Mouse (Mus musculus) neural tube, embryonic 14.5 days (tissue): ENCODE data around the gene Col3a1. TPM values are rescaled to one million over a fixed set of nuclear protein-coding genes. Genes with fewer than 3 reads are reported as not detected.

ENCODE experiments used
- ATAC-seq: fragments of 200-750 bp; cut with Nextera tagmentation; 2 replicates; pipeline ENCODE4 v1.8.0; 2017; ENCODE audit warnings: low read depth, mild to moderate bottlenecking, moderate TSS enrichment, moderate library complexity
- H3K27ac ChIP-seq: fragments of 300-500 bp; sonication (generic); 2 replicates; pipeline ENCODE4 v1.5.1; 2014; ENCODE audit warnings: low read depth, mild to moderate bottlenecking, control low read depth, low read length, moderate library complexity, mixed read lengths
- H3K27me3 ChIP-seq: fragments of 300-500 bp; sonication (generic); 2 replicates; pipeline ENCODE4 v1.6.1; 2014; ENCODE audit warnings: low read length; ENCODE audit not compliant: control insufficient read depth, insufficient read depth
- H3K36me3 ChIP-seq: fragments of 300-500 bp; sonication (generic); 2 replicates; pipeline ENCODE4 v1.6.1; 2014; ENCODE audit warnings: low read length, mixed read lengths; ENCODE audit not compliant: control insufficient read depth, insufficient read depth
- H3K4me1 ChIP-seq: fragments of 300-500 bp; sonication (generic); 2 replicates; pipeline ENCODE4 v1.6.1; 2014; ENCODE audit warnings: low read length; ENCODE audit not compliant: control insufficient read depth, insufficient read depth
- H3K4me2 ChIP-seq: fragments of 300-500 bp; sonication (generic); 2 replicates; pipeline ENCODE4 v1.6.1; 2014; ENCODE audit warnings: mild to moderate bottlenecking, low read depth, low read length, control low read depth
- H3K4me3 ChIP-seq: fragments of 300-500 bp; sonication (generic); 2 replicates; pipeline ENCODE4 v1.5.1; 2014; ENCODE audit warnings: low read depth, low read length, control low read depth, mixed read lengths
- H3K9ac ChIP-seq: fragments of 300-500 bp; sonication (generic); replicated peaks from 2 replicates; pipeline ENCODE4 v1.6.1; 2014; ENCODE audit warnings: low read depth, mild to moderate bottlenecking, control low read depth, low read length, mixed read lengths
- H3K9me3 ChIP-seq: fragments of 300-500 bp; sonication (generic); 2 replicates; pipeline ENCODE4 v1.6.1; 2016; ENCODE audit warnings: low read length; ENCODE audit not compliant: control insufficient read depth
- WGBS: fragments of 180-500 bp; shearing (Covaris S2); extraction: QIAGEN DNeasy Blood & Tissue Kit; methylation state at CpG from one replicate; pipeline ENCODE4 v1.1.7; 2014; 5-methylcytosine and 5-hydroxymethylcytosine counted together
- polyA plus RNA-seq: library from polyadenylated mRNA; unstranded; fragments of >200 nt; fragmentation: Nextera tagmentation; extraction: Ambion mirVana; gene quantifications from 2 replicates; pipeline ENCODE4 v1.2.1, GENCODE M21; 2014

Col3a1 gene
- 12.0 and 501 TPM in 2 replicates for polyA plus RNA-seq

DNA sequence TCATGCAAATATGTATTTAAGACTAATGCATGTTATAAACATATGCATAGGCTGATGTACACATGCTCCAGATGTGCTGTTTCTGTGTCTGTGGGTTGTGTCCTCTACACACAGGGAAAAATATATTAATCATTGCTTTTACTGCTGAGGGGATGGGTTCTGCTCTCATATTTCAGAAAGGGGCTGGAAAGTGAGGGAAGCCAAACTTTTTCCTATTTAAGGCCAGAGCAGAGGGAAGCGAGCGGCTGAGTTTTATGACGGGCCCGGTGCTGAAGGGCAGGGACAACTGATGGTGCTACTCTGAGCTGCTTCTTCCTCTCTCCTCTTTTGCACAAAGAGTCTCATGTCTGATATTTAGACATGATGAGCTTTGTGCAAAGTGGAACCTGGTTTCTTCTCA is at the start of gene Col3a1:
TSS of gene Col3a1 (plus strand) at position 151 of the 400 bp plus-strand sequence.
- no peak within 1 kb of the TSS; the same call in 1 of the 2 replicates for H3K27ac ChIP-seq
- no peak within 1 kb of the TSS for H3K9ac ChIP-seq
- no peaks in the 10 kb centered on the region for H3K36me3 ChIP-seq
- WGBS: 62% methylated on average over 4 of the region's 4 CpGs
- H3K4me2 ChIP-seq: no peak within 1 kb of the TSS
- H3K9me3 ChIP-seq: no peaks in the 10 kb centered on the region
- H3K27me3 ChIP-seq: no peaks in the 10 kb centered on the region
- no peak for ATAC-seq
- no peaks in the 10 kb centered on the region for H3K4me1 ChIP-seq
- H3K4me3 ChIP-seq: peak within 1 kb of the TSS; percentile 16; the same call in 1 of the 2 replicates

DNA sequence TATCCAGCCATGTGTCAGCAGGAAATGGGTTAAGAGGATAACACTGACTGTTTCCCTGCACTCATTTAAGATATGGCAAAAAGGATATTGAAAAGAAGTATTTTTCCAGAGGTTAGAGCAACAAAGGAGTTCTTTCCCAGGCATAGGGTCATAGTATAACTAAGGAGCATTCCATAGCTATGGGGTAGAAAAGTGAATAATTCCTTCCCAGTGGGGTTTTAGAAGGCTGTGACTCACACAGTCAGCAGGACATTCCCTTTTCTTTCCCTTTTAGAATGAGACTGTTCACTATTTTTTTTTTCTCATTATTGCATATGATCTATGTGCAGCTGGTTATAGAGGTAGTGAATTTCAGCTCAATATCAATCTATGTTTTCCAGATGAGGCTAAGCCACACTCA is 41.9 kb upstream of the Col3a1 start:
- H3K4me2 ChIP-seq: no peak overlapping the region
- ATAC-seq: no peak
- H3K36me3 ChIP-seq: no peaks in the 10 kb centered on the region
- H3K4me3 ChIP-seq: no peak overlapping the region
- H3K4me1 ChIP-seq: no peaks in the 10 kb centered on the region
- no peak overlapping the region for H3K9ac ChIP-seq
- no peaks in the 10 kb centered on the region for H3K9me3 ChIP-seq
- H3K27ac ChIP-seq: no peak overlapping the region
- H3K27me3 ChIP-seq: no peaks in the 10 kb centered on the region

DNA sequence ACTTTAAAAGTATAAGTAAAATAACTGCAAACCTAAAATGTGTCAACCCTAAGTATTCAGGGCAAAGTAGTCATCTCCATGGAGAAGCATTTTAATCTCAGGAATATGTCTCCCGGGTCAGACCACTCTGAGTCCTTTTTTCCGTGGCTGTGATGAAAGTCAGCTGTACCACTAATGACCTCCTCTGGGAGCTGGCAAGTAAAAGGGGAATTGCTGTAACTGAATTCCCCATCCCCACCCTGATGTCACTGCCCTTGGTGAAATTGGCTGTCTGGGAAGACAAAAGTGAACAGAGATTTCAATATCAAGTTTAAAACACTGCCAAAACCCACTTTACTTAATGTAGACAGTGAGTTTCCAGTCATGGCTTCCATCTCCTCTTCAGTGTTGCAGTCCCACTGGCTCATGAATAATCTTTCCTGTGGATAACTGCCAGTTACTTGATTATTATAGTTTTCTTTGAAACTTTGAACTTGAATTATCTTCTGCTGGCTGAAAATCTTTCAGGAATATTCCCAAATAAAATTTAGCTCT is 35.3 kb upstream of the Col3a1 start:
- H3K4me2 ChIP-seq: no peak overlapping the region
- H3K4me3 ChIP-seq: no peak overlapping the region
- no peaks in the 10 kb centered on the region for H3K27me3 ChIP-seq
- no peak for ATAC-seq
- no peaks in the 10 kb centered on the region for H3K9me3 ChIP-seq
- H3K4me1 ChIP-seq: no peaks in the 10 kb centered on the region
- H3K27ac ChIP-seq: no peak overlapping the region
- H3K9ac ChIP-seq: no peak overlapping the region
- no peaks in the 10 kb centered on the region for H3K36me3 ChIP-seq
- 56% methylated on average over 2 of the region's 2 CpGs for WGBS

DNA sequence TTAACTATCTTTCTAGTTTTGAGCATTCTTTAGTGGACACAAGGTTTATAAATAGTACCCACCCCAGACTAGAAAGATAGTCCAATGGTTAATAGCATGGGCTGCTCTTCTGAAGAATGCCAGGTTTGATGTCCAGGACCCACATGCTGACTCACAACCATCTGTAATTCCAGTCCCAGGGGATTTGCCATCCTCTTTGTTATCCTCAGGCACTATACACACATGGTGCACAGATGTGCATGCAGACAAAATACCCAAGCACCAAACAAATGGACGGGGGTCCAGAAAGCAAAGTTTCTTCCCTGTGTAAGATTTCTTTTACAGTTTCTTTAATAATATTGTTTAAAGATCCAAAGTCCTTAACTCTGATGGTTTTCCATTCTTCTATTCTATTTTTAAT is 23.4 kb upstream of the Col3a1 start:
- no peaks in the 10 kb centered on the region for H3K27me3 ChIP-seq
- ATAC-seq: no peak
- H3K9ac ChIP-seq: no peak overlapping the region
- no peak overlapping the region for H3K4me3 ChIP-seq
- WGBS: 67% methylated on average over 1 of the region's 1 CpGs
- H3K4me1 ChIP-seq: no peaks in the 10 kb centered on the region
- H3K4me2 ChIP-seq: no peak overlapping the region
- H3K36me3 ChIP-seq: no peaks in the 10 kb centered on the region
- H3K27ac ChIP-seq: no peak overlapping the region
- H3K9me3 ChIP-seq: no peaks in the 10 kb centered on the region

DNA sequence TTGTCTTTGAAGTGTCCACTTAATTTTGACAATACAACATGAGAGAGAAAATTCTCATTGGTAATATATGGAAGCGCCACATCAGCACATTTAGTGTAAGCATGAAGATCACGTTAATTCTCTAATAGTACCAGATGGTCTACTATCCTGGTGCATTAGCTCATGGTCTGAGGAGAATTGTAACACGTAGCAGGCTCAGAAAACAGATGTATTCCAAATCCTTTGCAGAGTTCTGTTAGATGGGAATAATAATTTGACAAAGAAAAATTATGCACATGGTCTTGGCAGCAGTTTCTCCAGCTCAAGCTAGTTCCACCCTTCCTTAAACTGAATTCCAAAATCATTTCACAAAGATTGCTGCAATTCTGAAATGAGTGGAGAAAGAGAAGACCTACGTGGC is 21.3 kb upstream of the Col3a1 start:
- 72% methylated on average over 4 of the region's 4 CpGs for WGBS
- H3K9ac ChIP-seq: no peak overlapping the region
- no peak overlapping the region for H3K27ac ChIP-seq
- H3K4me3 ChIP-seq: no peak overlapping the region
- no peak for ATAC-seq
- H3K4me1 ChIP-seq: no peaks in the 10 kb centered on the region
- no peak overlapping the region for H3K4me2 ChIP-seq
- H3K9me3 ChIP-seq: no peaks in the 10 kb centered on the region
- no peaks in the 10 kb centered on the region for H3K36me3 ChIP-seq
- no peaks in the 10 kb centered on the region for H3K27me3 ChIP-seq

DNA sequence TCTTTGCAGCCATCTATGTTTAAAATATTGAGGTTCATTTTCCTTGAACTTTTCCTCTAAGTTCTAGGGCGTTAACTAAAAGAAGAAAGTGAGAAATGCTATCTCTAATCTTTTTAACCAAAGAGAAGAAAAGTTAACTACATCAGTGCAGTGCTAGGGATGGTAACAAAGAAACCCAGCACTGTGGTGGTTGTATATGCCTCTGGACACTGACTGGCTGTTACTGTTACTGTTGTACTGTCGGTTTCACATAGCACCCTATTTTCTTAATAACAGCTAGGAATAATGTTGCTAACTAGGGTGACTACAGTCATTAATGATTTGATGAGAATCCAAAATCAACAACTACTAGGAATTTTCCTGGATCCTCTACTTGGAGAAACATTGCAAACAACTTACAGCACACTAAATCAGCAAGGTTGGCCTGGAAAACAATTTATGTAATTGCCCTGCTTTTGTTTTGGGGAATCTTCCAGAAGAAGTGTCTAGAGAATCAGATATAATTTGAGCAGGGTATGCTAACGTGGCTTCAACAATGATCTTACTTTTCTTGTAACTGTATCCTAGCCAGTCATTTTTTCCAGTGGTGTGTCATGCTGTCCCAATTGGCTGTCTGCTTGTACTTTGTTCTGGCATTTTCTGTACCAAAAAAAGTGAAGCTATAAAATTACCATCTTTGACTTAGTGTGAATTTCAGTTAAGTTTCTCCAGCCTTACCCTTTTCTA is 11.8 kb upstream of the Col3a1 start:
- H3K9me3 ChIP-seq: no peaks in the 10 kb centered on the region
- WGBS: 85% methylated on average over 3 of the region's 3 CpGs
- no peak for ATAC-seq
- no peaks in the 10 kb centered on the region for H3K4me1 ChIP-seq
- H3K36me3 ChIP-seq: no peaks in the 10 kb centered on the region
- H3K27ac ChIP-seq: no peak overlapping the region
- H3K4me2 ChIP-seq: no peak overlapping the region
- H3K4me3 ChIP-seq: no peak overlapping the region
- H3K9ac ChIP-seq: no peak overlapping the region
- no peaks in the 10 kb centered on the region for H3K27me3 ChIP-seq

DNA sequence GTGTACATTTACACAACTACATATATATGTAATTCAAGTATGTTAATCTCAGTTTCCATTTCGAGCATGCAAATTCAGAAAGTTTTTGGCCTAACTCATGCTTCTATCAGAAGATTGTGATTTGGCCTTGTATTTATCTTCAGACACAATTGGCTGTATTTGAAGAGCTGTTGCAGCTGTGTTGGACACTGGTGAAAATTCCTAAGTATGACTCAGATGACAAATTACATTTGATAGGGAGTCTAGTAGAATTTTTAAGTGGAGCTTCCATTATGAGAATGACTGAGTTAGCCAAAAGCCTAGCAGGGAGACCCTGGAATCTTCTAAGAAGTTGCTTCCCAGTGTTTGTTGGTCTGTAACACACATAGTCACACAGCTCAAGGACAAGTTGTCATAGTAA is 7.1 kb upstream of the Col3a1 start:
- 87% methylated on average over 1 of the region's 1 CpGs for WGBS
- H3K4me2 ChIP-seq: no peak overlapping the region
- H3K9ac ChIP-seq: no peak overlapping the region
- no peaks in the 10 kb centered on the region for H3K4me1 ChIP-seq
- H3K27ac ChIP-seq: no peak overlapping the region
- no peak overlapping the region for H3K4me3 ChIP-seq
- H3K9me3 ChIP-seq: no peaks in the 10 kb centered on the region
- no peaks in the 10 kb centered on the region for H3K27me3 ChIP-seq
- no peaks in the 10 kb centered on the region for H3K36me3 ChIP-seq
- no peak for ATAC-seq

DNA sequence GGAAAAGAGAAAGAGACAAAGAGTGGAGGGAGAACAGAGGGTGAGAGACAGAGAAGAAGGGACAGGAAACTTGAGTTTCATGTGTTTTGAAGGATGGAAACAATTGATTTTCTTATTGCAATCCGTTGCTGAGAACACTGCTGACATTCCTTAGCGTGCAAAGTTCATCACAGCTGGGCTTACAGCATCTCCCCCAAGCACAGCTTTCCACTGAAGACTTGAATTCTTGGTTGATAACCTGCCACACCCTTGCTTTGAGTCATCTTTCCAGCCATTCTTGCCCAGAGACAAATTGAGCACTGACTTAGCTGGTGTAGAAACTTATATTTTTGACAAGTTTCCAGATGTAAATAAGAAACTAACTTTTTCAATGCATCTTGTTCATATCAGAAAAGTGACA is 2.3 kb upstream of the Col3a1 start:
- ATAC-seq: no peak
- 85% methylated on average over 2 of the region's 2 CpGs for whole genome bisulfite sequencing
- Histone ChIP-seq H3K4me3 (no peak overlapping the region), H3K36me3 (no peaks in the 10 kb centered on the region), H3K9ac (no peak overlapping the region), H3K4me1 (no peaks in the 10 kb centered on the region), H3K27ac (no peak overlapping the region), H3K4me2 (no peak overlapping the region), H3K9me3 (no peaks in the 10 kb centered on the region), H3K27me3 (no peaks in the 10 kb centered on the region)

DNA sequence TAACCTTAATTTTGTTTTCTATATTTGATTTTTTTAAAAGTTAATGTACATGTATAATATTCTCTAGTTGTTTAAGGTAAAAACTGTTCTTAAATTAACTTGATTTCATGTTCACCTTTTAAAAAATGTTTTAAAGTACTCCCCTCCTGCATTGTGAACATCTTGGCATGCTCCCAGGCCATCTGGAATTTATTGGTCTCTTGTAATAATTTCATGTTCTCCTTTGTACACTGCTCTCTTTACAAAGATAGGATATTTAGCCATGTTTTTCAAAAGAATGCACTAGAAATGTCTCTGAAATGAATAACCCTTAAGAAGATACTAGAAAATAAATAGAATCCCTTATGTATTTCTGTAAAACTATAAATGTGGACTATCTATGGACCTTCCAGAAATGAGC is 624 bp downstream of the Col3a1 start:
- H3K4me1 ChIP-seq: no peaks in the 10 kb centered on the region
- H3K4me3 ChIP-seq: peak overlapping the region; percentile 16; the same call in 1 of the 2 replicates
- no peaks in the 10 kb centered on the region for H3K27me3 ChIP-seq
- no peak overlapping the region for H3K4me2 ChIP-seq
- H3K9ac ChIP-seq: no peak overlapping the region
- no peak overlapping the region for H3K27ac ChIP-seq
- no peaks in the 10 kb centered on the region for H3K36me3 ChIP-seq
- no peak for ATAC-seq
- H3K9me3 ChIP-seq: no peaks in the 10 kb centered on the region
